Mouse (Mus musculus) activated CD4-positive, CD25-positive, alpha-beta regulatory T cell, adult 4 months (primary cell): Measurements from ENCODE around the gene Fbxl8. TPM values are rescaled to one million over a fixed set of nuclear protein-coding genes. Genes with fewer than 3 reads are reported as not detected.

ENCODE experiments used
- ATAC-seq: one replicate; pipeline ENCODE4 v1.8.0; 2017
- polyA plus RNA-seq, 2 experiments: library from polyadenylated mRNA; unstranded; fragments of 100-300 nt; shearing (Covaris generic); gene quantifications; one replicate each; pipeline ENCODE4 v1.2.1; 2017

Gene Fbxl8
- polyA plus RNA-seq, 2 experiments from 2014 or later, result 17.7 to 24.2 TPM

DNA sequence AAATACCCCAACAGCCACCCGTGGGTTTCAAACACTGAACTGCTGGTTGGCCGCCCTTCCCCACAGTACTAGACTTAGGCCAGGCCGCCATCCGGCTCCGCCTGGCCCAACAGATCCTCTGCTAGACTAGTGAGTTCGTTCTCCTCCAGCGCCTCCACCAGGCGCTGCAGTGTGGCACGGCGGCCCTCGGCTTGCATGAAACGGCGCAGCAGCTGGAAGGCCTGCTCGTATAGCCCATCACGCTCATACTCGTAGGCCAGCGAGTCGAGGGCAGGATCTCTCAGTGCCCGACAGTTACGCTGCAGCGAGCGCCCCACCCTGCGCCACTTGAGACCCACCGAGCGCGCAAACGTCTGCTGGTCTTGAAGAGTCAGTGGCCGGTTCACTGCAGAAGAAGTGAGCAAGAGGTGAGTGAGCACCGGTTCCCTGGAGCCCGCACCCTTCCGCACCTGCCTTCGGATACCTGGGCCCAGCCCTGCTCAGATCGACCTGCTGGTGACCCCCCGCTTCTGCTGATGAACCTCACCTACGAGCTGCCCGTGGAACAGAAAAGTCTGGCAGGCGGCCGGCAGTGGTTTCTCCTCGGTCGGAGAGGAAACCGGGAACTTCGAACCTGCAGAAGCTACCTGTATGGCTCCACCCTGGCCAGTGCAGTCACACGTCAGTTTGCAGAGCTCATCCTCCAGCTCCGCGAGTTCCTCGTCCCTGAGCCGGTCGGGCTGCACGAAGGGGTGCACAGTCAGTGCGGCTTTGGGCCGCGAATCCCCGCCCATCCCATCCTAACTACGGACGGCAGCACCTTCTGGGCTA, 5.3 kb upstream of the Fbxl8 start:
- no peak for ATAC-seq

DNA sequence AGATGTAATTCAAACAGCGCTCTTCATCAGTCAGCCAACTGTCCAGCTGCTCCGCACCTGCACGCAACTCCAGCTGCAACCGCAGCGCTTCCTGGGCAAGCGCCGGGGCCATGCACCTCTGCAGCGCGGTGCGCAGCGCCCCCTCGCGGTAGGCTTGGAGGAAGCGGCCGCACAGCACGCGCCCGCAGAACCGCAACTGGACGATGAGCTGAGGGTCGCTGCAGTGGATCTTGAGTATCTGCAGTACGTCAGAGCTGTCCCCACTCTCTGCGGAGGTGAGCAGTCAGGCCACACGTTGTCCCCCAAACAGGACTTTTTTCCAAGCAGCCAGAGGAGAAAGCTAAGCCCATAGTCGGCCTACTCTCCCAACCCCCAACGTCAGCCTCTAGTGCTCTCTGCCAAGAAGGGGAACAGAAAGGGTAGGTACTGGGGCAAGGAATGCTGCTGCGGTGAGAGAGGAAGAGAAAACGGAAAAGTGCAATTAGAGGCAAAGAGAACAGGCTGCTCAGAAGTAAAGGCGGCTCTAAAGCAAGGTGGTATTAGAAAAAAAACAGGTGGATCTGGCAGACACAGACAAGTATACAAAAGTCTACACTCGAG, 4.6 kb upstream of the Fbxl8 start:
- no peak for ATAC-seq

DNA sequence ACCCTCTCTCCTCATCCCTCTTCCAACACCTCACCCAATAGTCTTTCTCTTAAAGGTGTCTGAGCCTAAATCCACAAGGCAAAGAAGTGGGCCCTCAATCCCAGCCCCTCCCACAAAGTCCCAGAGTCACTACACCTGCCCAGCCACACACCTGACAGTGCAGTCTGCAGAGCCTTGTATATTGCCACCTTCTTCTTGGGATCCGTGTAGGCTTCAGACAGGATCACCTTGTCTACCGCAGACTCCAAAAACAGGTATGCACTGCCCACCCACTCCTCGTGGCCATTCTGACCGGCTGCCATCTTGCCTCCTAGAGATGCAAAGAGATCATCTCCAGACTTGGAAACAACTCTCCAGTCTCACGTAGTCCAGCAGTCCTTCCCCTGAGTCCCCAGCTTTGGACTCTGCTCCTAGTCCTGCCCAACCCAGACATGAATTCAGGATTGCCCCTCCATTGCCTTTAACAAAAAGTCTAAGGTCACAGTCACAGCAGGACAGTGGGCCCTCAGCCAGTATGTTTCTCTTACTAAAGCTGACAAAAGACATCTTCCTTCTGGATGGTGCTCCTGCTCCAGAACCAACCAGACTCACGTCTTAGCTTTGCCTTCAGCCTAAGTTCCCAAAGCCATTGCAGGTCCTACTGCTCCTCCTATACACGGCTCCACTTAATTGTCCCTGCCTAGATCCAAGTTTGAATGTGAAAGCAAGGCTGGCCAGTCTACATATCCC, 3.9 kb upstream of the Fbxl8 start:
- no peak for ATAC-seq

DNA sequence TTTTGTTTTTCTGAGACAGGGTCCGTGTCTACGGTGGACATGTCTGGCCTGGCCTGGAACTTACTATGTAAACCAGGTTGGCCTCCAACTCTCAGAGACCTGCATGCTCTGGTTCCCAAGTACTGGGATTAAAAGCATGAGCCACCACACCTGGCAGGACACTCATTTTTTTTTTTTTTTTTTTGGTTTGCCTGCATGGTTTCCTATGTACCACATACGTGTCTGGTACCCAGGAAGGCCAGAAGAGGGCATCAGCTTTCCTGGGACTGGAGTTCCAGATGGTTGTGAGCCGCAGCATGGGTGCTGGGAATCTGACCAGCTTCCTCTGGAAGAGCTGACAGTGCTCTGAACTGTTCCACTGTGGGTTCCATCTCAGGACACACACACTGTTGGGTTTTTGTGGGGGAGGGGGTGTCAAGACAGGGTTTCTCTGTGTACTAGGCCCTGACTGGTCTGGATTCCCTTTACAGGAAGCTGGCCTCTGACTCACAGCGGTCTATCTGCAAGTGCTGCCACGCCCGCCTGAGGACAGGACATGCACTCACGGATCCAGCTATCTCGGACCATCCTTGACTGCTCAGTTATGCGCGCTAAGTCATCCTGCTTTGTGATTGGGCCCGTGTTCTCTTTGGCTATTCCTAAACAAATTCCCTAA, 3.0 kb upstream of the Fbxl8 start:
- ATAC-seq, result no peak

DNA sequence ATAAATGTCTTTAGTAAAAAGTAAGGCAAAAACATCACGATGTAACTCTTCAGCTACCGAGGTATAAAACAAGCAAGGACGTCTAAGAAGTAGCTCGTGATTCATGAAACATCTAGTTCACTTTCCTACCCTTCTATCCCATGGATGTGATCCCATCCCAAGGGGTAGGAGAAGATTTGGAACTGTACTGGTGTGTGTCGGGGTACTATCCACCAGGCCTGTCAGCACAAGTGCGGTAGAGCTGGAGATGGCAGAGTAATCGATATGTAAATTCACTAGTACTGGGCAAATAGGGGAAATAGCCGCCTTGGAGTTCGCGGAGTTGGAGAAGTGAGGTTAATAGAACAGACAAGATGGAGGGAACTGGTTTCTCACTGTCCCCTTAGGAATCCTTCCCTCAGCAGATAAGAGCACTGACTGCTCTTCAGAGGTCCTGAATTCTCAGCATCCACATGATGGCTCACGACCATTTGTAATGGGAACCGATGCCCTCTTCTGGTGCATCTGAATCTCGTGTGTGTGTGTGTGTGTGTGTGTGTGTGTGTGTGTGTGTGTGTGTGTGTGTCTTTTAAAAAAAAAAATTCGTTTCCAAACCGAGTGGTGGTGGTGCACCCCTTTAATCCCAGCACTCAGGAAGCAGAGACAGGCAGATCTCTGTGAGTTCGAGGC, 1.1 kb upstream of the Fbxl8 start:
- no peak for ATAC-seq

DNA sequence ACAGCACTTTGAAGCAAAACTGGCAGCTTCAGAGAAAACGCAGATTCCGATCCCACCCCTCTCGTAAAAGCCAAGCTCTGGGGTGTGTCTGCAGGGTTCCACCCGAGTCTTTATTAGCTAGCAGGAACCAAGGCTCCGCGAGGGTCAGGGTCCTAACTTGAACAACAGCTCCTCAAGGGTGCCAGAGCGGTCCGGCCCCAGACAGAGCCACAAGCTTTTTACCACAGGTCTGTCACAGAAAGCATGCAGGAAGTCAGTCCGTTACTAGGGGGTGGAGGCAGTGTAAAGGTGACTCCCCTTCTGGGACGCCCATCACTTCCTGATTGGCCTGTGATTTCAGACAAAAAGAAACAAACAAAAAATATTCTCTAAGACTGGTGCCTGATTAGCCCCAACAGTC, 680 bp downstream of the Fbxl8 start:
- peak; percentile 81 for ATAC-seq

DNA sequence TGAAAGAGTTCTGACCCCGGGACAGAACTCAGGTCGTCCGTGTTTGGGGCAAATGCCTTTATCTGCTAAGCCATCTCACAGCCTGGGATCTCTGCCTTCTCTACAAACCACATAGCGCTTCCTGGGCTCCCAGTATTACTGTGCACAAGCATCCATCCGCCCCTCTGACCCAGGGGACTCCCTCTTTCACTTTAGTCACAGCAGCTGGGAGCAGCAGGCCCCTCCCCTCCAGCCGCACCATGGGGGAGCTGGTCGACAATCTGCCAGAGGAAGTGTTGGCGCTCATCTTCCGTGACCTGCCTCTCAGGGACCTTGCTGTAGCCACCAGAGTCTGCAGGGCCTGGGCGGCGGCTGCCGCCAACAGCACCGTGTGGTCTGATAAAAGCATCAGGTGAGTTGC, 2.3 kb downstream of the Fbxl8 start:
- ATAC-seq, result peak; percentile 52

DNA sequence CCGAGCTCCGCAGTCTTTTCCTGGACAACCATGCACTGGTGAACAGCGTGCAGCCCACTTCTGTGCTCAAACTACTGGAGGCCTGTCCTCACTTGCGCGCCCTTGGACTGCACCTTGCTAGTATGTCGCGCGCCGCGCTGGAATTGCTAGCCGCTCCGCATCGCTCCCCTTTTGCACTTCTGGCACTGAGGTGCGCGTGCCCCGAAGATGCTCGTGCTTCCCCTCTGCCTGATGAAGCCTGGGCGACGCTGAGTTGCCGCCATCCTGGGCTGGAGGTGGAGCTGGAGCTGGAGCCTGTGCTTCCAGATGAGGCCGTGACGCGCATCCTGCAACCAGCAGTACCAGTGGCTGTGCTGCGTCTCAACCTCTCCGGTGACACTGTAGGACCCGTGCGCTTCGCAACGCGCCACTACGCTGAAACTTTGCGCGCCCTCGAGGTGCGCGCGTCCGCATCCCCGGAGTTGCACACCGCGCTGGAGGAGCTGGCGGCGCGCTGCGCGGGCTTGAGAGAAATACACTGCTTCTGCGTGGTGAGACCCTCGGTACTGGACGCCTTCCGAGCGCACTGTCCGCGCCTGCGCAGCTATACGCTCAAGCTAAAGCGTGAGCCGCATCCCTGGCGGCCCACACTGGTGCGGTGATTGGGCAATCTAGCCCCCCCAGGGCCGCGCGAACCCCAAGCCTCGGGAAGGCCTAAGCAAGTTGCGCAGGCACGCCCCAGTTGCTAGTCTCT, 4.1 kb downstream of the Fbxl8 start:
- ATAC-seq, result no peak

DNA sequence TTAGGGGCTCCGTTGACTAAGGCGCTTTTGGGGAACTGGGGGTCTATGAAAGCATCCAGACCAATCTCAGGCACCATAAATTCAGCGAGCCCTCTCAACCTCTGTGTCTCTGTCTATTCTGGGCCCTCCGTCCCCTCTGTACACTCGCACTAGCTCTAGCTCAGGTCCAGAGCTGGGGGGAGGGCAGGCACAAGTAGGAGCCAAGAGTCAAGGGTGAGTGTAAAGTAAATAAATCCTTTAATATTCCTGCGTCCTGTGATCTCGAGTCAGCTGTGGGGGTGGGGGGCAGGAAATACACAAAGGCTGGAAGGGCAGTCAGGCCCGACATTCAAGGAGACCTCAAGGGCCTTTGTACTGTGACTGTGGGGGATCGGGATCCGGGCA, 4.6 kb downstream of the Fbxl8 start:
- ATAC-seq, result no peak

DNA sequence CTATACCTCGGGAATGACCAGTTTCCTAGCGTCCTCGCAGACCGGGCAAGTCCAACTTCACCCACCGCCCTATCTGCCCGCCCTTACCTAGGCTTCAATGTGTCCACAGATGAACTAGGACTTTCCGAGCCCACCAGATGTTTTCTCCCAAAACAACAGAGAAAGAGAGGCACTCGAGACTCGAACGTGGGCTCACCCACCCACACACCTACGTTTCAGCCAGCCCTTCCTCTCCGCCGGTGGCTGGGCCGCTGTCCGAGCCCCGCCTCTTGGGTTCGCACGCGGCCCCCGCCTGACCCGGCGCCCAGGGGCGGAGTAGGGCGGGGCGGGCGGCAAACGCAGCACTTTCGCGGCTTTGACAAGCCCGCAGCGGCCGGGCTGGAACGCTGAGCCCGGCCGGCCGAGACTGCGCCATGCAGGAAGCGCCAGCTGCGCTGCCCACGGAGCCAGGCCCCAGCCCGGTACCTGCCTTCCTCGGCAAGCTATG, 5.1 kb downstream of the Fbxl8 start, which contains the start of gene Hsf4:
Gene Hsf4, plus strand, starts transcription at position 341 of the 487 bp plus-strand sequence.
- ATAC-seq, result no peak

DNA sequence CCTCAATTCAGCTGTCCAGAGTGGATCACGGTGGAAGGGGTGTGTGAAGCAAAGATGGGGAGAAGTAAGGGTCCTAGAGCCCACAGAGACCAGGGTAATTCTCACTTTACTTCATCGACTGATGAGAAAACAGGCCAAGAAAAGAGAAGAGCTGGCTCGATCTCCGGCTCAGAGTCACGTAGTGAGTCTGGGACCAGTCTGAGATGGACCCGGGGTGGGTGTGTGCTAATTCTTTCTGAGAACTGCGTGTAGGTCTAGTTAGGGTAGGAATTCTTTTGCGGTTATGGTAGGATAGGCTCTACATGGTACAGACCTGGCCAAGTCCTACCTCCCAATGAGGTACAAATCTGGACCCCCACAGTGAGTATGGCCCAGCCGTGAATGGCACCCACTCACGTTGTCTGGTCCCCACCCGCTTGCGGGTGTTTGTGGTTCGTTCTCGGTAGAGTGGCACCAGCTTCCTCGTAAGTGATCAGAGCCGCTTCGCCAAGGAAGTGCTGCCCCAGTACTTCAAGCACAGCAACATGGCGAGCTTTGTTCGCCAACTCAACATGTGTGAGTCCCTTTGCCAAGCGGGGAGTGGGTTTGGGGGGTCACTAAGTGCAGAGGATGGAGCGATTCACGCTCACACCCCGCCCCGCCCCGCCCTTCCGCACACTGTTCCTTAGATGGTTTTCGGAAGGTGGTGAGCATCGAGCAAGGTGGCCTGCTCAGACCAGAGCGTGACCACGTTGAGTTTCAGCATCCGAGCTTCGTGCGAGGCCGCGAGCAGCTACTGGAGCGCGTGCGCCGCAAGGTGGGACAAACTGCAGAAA, 5.9 kb downstream of the Fbxl8 start:
- no peak for ATAC-seq

DNA sequence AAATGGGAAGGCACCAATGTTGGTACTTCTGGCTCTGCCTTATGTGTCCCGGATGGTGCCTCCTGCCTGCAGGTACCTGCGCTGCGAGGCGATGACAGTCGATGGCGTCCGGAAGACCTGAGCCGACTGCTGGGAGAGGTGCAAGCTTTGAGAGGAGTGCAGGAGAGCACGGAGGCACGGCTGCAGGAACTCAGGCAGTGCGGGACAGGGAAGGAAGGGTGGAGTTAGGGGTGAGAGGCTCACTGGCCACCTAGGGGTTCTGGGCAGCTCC, 6.4 kb downstream of the Fbxl8 start:
- ATAC-seq, result no peak

DNA sequence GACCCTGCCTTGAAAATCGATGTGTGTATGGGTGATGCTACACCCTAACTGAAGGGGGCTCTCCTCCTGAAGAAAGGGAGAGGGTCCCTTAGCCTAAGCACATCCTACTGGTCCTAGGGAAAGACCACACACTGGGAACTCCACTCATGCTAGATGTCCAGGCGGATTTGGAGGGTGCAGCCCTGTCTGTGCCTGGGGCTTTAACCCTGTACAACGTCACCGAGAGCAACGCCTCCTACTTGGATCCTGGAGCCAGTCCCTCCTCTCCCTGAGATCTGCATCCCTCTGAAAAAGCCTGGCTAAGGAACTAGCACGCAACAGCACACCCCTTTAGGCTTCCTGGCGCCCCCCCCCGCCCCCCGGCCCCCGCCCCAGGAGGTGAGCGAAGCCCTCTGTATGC, 10.9 kb downstream of the Fbxl8 start:
- ATAC-seq, result no peak

DNA sequence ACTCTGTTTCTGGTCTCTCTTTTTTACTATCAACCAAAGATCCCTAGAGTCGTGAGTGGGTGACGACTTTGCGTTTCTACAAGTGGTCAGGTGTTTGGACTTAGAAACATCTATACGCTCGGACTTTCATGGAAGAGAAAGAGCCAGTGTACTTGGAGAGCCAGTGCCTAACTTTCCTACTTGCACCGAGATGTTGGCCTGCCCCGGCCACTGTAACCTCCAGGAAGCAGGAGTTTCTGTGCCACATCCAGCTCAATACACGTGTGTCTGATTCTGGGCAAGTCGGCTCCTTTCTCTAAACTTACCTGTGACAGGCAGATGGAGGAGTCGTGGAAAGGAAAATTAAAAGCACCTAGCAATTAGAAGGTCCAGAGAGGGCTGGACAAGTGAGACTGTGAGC, 11.4 kb downstream of the Fbxl8 start, which contains the start of gene Nol3:
Gene Nol3, plus strand, starts transcription at position 301 of the 400 bp plus-strand sequence.
- ATAC-seq, result no peak

DNA sequence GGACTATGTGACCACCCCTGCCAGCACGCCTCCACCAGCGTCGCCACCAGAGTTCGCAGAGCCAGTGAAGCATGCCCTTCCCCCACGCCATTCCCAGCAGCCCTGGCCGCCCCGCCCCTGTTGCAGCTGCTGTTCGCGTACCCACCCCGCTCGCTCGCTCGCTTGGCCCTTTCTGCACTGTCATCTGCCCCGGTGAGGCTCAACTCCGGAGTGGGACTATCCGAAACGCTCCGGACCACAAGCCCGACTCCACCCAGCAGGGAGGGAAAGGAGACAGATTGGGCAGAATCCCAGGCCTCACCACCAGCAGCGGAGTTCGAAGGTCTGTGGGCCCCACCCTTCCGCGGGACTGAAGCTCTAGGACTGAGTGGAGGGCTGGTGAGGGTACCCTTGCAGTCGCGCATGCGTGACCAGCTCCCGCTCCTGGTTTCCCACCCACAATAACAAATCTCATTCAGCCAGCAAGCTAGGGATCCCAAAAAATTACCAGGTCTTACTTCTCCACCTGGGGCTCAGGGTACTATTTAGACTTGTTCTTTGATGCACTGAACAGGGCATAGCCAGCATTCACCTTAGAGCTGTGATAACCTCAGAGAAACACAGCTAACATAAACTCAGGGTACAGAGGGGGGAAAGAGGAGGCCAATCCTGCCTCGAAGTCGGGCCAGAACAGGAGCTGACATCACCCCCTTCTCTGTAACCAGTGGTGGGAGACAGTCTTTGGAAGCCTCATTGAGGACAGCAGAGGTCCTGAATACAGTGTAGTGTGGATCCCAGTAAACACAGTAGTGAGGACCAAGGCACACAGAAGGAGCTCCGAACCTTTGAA, 12.1 kb downstream of the Fbxl8 start:
- no peak for ATAC-seq

DNA sequence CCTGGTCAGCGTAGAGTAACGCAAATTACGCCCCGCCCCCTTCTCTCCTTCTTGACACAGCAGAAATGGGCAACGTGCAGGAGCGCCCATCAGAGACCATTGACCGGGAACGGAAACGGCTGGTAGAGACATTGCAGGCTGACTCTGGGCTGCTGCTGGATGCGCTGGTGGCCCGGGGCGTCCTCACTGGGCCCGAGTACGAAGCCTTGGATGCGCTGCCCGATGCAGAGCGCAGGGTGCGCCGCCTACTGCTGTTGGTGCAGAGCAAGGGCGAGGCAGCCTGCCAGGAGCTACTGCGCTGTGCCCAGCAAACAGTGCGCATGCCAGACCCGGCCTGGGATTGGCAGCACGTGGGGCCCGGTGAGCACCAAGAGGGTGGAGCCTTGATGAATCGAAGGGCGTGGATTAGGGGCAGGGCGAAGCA, 14.5 kb downstream of the Fbxl8 start:
- peak; percentile 69 for ATAC-seq

DNA sequence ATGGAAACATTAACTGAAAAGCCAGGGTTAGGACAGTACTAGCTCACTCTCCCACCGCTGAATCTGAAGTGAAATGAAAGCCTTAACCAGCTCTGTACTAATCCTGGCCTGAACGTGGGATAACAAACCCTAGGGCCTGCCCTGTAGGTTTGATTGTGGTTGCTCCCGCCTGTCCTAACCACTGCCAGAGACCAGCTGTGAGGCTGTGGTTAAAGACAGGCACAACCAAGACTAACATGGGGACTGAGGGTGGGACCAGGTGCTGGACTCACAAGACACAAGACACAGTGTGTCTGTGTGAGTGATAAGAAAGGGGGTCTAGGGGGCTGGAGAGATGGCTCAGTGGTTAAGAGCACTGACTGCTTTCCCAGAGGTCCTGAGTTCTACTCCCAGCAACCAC, 16.1 kb downstream of the Fbxl8 start:
- ATAC-seq, result no peak

DNA sequence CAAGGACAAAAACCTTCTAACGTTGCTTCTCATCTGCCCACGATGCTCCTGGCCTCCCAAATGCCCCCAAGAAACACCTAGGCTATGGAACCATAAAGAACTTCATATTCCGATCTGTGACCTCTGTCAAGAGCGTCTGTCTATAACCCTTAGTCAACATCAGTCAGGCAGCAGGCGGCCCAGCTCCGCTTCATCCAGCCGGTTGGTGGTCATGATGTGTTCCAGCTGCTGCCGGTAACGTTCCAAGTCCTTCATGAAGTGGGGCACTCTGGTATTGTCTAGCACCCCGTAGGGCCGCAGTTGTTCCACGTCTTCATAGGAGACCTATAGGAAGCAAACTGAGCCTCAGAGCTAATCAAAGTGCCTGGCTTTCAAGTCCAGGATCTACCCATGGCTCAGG, 17.4 kb downstream of the Fbxl8 start:
- ATAC-seq, result no peak

DNA sequence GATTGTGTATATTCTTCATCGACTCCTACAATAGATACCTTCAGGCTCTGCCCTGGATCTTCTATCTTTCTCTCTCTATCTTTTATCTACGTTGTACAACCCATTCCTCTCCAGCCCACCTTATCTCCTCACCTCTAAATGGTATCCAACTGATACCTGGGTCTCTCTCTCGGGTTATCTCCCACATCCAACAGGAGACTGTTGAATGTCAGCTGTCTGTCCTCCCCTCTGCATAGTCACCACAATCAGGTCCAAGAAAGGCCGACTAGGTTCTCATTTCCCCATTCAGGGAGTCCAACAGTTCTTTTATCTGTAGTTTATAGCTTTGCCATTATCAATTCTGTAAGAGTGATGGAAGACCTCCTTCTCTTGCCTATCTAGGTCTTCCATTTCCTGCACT, 17.8 kb downstream of the Fbxl8 start:
- no peak for ATAC-seq

DNA sequence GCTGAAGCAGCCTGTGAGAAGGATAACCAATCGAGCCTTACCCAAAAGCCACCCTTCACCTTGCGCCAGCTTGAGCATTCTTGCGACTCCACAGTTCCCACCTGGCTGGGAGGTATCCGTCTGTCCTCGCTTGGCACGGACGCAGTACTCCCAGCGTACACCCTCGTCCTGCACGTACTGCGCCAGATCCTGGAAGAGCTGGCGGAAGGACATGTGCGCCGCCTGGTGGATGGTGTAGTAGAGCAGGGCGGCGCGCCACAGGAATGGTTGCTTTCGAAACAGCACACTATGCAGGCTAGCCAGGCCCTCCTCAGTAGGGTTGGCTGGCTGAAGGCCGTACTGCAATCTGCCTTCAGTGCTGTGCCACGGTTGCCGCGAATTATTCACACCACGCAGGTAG, 18.6 kb downstream of the Fbxl8 start:
- no peak for ATAC-seq
